Comparison of ENCODE assay signal across 26 mouse cellular contexts in the genomic region with DNA sequence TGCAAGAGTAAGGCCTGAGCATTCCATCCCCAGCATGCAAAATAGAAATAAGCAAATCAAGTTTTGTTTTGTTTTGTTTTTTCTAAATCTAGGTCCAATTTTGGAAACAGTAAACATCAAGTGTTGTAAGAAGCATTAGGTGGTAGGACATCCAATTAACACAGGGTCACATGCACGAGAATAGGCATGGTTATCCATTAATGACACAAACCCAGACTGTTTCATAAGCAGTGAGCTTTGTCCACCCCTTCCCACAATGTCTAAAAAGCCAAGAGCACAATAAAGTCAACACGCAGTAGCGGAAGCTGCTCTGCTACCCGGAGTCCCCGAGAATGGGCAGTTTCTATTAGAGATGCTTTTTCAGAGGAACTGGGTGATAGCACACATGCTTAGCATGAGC. TPM values are rescaled to one million over a fixed set of nuclear protein-coding genes. Genes with fewer than 3 reads are reported as not detected.
DNase-seq lines count a peak whose midpoint lies in the region; ATAC-seq lines count a peak whose summit lies in the region.
"Had no signal": no experiment of that assay in that cellular context is flagged by ENCODE, and none has a peak within 500 bp of the region (broad histone marks: within the 10 kb centered on the region; RNA-seq: fewer than 3 reads in every experiment).

No protein-coding gene starts in this region.

- H3K9me3 ChIP-seq in liver, embryonic 15.5 days (replicated peaks): no peaks in the 10 kb centered on the region
- H3K9me3 ChIP-seq in liver, embryonic 12.5 days (replicated peaks): no peaks in the 10 kb centered on the region
- no peaks in the 10 kb centered on the region for H3K9me3 ChIP-seq in kidney, embryonic 16.5 days (ENCODE audit: low read length)
- H3K9me3 ChIP-seq: embryonic facial prominence, embryonic 13.5 days; forebrain, embryonic 10.5 days; heart, embryonic 13.5 days; limb, embryonic 13.5 days had no signal

- DNase-seq in kidney, postnatal 36 days: peak; percentile 59 to 85
- no peak for DNase-seq in gastrocnemius, postnatal 4 days (ENCODE audit: low spot score in 2 of 2)
- no peak for DNase-seq in right cerebral cortex, postnatal 10 days (ENCODE audit: low spot score in 2 of 2)
- no peak for DNase-seq in lung, adult 18-20 months
- DNase-seq: adrenal gland, postnatal 25 days; cerebellum, adult 11-12 months; cerebellum, adult 9-11 months; heart, postnatal 10 days; lung, embryonic 14.5 days; lung, postnatal 36 days; right cerebral cortex, adult 18-20 months; thymus, adult 2 months had no signal

- no peak overlapping the region for H3K9ac ChIP-seq in liver, embryonic 15.5 days
- no peak overlapping the region for H3K9ac ChIP-seq in liver, embryonic 12.5 days
- H3K9ac ChIP-seq in kidney, embryonic 16.5 days (replicated peaks; ENCODE audit: low read length): no peak overlapping the region
- H3K9ac ChIP-seq: embryonic facial prominence, embryonic 13.5 days; heart, embryonic 13.5 days; hindbrain, embryonic 14.5 days; limb, embryonic 13.5 days; lung, embryonic 14.5 days had no signal

- ATAC-seq in liver, embryonic 15.5 days (ENCODE audit: insufficient read depth): peak; percentile 26; the same call in 1 of the 2 replicates
- ATAC-seq in liver, embryonic 12.5 days: no peak
- ATAC-seq in kidney, embryonic 16.5 days (ENCODE audit: low FRiP score, low TSS enrichment): 0 out of 2 replicates have a peak, but pooled peaks have one; percentile 39
- ATAC-seq: CD4-positive, CD25-positive, alpha-beta regulatory T cell, adult 4 months; forebrain, embryonic 16.5 days; intestine, postnatal 0 days; midbrain, embryonic 16.5 days had no signal

- peaks cover 32% of the 10 kb centered on the region for H3K4me1 ChIP-seq in liver, embryonic 15.5 days (replicated peaks)
- peaks cover 43% of the 10 kb centered on the region for H3K4me1 ChIP-seq in liver, embryonic 12.5 days
- H3K4me1 ChIP-seq in kidney, embryonic 16.5 days (ENCODE audit: insufficient read depth, low read length): no peaks in the 10 kb centered on the region
- H3K4me1 ChIP-seq: embryonic facial prominence, embryonic 13.5 days; forebrain, embryonic 10.5 days; heart, embryonic 13.5 days; limb, embryonic 13.5 days had no signal

- WGBS in liver, embryonic 15.5 days (ENCODE audit: insufficient replicate concordance): 79% methylated on average over 5 of the region's 5 CpGs
- WGBS in liver, embryonic 12.5 days (ENCODE audit: insufficient replicate concordance): 79% methylated on average over 5 of the region's 5 CpGs
- WGBS in kidney, embryonic 16.5 days: 78% methylated on average over 5 of the region's 5 CpGs

- H3K27me3 ChIP-seq in liver, embryonic 15.5 days: no peaks in the 10 kb centered on the region
- no peaks in the 10 kb centered on the region for H3K27me3 ChIP-seq in liver, embryonic 12.5 days (replicated peaks)
- H3K27me3 ChIP-seq in kidney, embryonic 16.5 days (ENCODE audit: insufficient read depth, low read length): no peaks in the 10 kb centered on the region
- H3K27me3 ChIP-seq: embryonic facial prominence, embryonic 13.5 days; heart, embryonic 13.5 days; limb, embryonic 13.5 days had no signal

- peaks cover 13% of the 10 kb centered on the region for H3K36me3 ChIP-seq in liver, embryonic 15.5 days (replicated peaks)
- peaks cover 35% of the 10 kb centered on the region for H3K36me3 ChIP-seq in liver, embryonic 12.5 days
- no peaks in the 10 kb centered on the region for H3K36me3 ChIP-seq in kidney, embryonic 16.5 days (ENCODE audit: insufficient read depth, low read length)
- H3K36me3 ChIP-seq: embryonic facial prominence, embryonic 13.5 days; forebrain, embryonic 10.5 days; heart, embryonic 13.5 days; limb, embryonic 13.5 days had no signal

- H3K27ac ChIP-seq in liver, embryonic 15.5 days (replicated peaks): peak overlapping the region; percentile 61
- H3K27ac ChIP-seq in liver, embryonic 12.5 days: no peak overlapping the region
- no peak overlapping the region for H3K27ac ChIP-seq in kidney, embryonic 16.5 days (ENCODE audit: low read length)
- H3K27ac ChIP-seq: embryonic facial prominence, embryonic 13.5 days; forebrain, embryonic 10.5 days; heart, embryonic 13.5 days; hindbrain, embryonic 14.5 days; layer of hippocampus, adult 2 months; limb, embryonic 13.5 days had no signal

- no peak overlapping the region for H3K4me2 ChIP-seq in liver, embryonic 15.5 days
- H3K4me2 ChIP-seq in liver, embryonic 12.5 days: no peak overlapping the region
- no peak overlapping the region for H3K4me2 ChIP-seq in kidney, embryonic 16.5 days (replicated peaks; ENCODE audit: low read depth, low read length)
- H3K4me2 ChIP-seq: embryonic facial prominence, embryonic 13.5 days; heart, embryonic 13.5 days; hindbrain, embryonic 14.5 days; limb, embryonic 13.5 days; lung, embryonic 14.5 days; midbrain, embryonic 11.5 days had no signal

- no peak overlapping the region for H3K4me3 ChIP-seq in liver, embryonic 15.5 days (replicated peaks)
- no peak overlapping the region for H3K4me3 ChIP-seq in liver, embryonic 12.5 days
- no peak overlapping the region for H3K4me3 ChIP-seq in kidney, embryonic 16.5 days (ENCODE audit: low read length)
- H3K4me3 ChIP-seq: embryonic facial prominence, embryonic 13.5 days; forebrain, embryonic 10.5 days; heart, embryonic 13.5 days; layer of hippocampus, adult 2 months; limb, embryonic 13.5 days had no signal

RNA-seq across cellular contexts. Expression of gene Bid, which starts 11.5 kb away (rescaled TPM):
- 22.0 TPM in 2 replicates for polyA plus RNA-seq in liver, embryonic 15.5 days (2015; fragmentation: Nextera tagmentation; extraction: Ambion mirVana)
- polyA plus RNA-seq in liver, embryonic 12.5 days (2016; fragmentation: Nextera tagmentation; extraction: Ambion mirVana): 32.4 and 32.9 TPM in 2 replicates
- 26.8 and 29.1 TPM in 2 replicates for polyA plus RNA-seq in kidney, embryonic 16.5 days (2015; fragmentation: Nextera tagmentation; extraction: Ambion mirVana)
- total RNA-seq in gastrocnemius, postnatal 4 days (2021): 1 to 10 TPM; 4.7 to 4.8 TPM

Comparison
In these comparisons a context has a peak if more than half of its experiments do, and no peak if none do; other contexts are left out.
1. DNase-seq: peak in kidney, postnatal 36 days (2 of 2); none in gastrocnemius, postnatal 4 days (0 of 2), right cerebral cortex, postnatal 10 days (0 of 2) and lung, adult 18-20 months (0 of 2).